Mouse (Mus musculus) adrenal gland, adult 8-10 months (tissue): ENCODE measurements at regions not wholly inside any gene's neighbourhood (a gene's known extent, or its start where the extent isn't known, plus 50 kb on each side); places are given as distances from the start of the nearest gene placed in this dataset.

Experiments
- DNase-seq: peaks from one replicate; pipeline ENCODE4 v3.0.0; 2022

- no peak for DNase-seq
Observed at GRCm38 (mm10) chrX:11926868-11927535, 233.2 kb downstream of the Bcor start.

GRCm38 (mm10) chrX:11929448-11929847 is 230.7 kb downstream of the Bcor start:
- no peak for DNase-seq

- no peak for DNase-seq
Observed at GRCm38 (mm10) chrX:11931432-11931831, 228.7 kb downstream of the Bcor start.

- DNase-seq: no peak
Observed at GRCm38 (mm10) chrX:11935337-11935736, 224.8 kb downstream of the Bcor start.

DNA sequence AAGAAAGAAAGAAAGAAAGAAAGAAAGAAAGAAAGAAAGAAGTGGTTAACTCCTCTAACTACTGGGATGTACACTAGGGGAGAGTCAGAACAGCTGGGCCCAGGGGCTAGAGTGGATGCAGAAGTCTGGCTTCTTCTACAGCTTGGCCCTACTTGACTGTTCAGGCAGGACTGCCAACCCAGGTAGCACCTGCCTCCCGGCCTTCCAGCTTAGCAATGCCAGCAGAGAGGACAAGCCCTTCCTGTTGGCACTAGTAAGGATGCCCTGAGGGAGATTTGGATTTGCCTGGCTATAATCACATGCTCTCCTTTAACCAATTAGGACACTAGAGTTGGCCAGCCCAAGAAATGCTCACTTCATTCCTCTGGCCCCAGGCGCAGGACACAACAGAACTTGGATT is 219.9 kb downstream of the Bcor start:
- no peak for DNase-seq

DNA sequence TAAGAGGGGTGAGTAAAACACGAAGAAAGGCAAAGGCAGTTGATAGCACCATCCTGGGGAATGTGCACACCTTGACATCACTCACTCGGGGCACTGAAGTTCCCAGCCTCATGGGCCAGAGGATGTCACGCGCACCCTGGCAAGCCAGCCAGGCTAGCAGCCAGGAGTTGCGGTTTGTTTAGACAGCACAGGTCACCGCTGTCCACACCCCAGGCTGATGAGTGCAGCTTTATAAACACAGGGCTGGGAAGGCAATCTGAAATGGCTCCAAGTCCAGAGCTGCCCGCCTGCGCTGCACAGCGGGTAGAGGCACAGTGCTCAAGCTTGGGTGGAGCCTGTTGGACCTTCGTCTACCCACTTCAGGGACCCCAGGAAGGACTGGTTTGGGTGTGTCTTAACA is 216.8 kb downstream of the Bcor start:
- no peak for DNase-seq

GRCm38 (mm10) chrX:11944574-11944973 is 215.6 kb downstream of the Bcor start:
- no peak for DNase-seq

DNA sequence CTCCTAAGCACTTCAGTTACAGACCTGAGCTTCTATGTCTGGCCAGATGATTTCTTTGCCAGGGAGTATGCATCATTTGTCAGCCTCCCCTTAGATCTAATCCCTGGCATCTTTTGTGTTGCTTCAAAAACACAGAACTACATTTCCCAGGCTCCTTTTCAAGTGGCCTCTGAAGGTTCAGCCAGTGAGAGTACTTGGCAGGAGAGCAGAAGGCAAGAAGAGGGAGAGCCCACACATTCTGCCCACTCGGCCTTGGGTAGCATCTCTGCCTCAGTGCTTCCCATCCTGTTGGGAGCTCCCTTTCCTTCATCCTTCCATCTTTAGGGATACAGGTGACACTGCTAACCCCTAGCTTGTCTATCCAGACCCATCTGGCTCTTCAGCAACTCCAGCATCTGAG is 214.9 kb downstream of the Bcor start:
- no peak for DNase-seq

DNA sequence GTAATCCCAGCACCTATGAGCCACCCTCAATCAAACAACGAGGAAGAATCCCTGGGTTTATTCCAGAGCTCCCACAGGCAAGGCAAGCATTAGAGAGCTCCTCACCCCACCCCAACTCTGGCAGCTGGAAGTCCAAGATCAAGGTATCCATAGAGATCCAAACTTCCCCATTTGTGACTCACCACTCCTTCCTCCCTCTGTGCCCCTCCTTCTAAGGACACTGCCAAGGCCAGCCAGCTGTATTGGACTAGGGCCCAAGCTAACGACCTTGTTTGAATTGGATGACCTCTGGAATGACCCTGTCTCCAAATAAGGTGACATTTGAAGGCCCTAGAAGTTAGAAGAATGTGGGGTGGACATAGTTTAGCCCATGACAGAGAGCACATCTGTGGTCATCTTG is 208.0 kb downstream of the Bcor start:
- DNase-seq: peak; percentile 81

- DNase-seq: no peak
Observed at GRCm38 (mm10) chrX:11956194-11956593, 204.0 kb downstream of the Bcor start.

GRCm38 (mm10) chrX:11957011-11957410 is 203.1 kb downstream of the Bcor start:
- no peak for DNase-seq

DNA sequence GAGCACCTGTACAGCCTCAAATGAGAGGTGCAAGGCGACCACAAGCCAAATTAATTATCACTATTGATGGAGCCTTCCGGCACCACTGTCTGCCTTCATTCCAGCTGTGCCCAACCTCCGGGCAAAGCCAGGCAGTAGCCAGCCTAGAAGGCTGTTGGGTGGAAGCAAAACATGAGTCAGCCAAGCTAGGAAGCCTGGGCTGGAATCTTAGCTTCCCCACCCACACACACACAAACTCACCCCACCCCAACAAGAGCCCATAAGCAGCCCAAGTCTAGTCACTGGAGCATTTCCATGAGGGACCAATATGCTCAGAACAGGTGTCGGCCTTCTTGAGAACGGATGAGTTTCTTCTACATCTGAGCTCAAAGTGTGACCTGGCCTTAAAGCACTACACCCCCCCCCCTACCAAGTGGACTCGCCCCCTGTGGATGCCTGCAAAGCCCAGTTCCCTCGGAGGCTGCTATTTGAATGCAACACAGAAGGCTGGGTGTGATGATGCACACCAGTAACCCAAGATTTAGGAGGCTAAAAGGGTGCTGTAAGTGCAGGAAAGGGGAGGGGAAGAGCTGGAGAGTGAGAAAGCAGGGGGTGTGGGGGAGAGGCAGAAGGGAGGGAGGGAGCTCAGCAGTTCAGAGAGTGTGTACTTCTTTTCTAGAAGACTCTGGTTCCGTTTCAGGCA is 200.1 kb downstream of the Bcor start:
- DNase-seq: no peak

- DNase-seq: no peak
Observed at GRCm38 (mm10) chrX:11961350-11961749, 198.8 kb downstream of the Bcor start.

DNA sequence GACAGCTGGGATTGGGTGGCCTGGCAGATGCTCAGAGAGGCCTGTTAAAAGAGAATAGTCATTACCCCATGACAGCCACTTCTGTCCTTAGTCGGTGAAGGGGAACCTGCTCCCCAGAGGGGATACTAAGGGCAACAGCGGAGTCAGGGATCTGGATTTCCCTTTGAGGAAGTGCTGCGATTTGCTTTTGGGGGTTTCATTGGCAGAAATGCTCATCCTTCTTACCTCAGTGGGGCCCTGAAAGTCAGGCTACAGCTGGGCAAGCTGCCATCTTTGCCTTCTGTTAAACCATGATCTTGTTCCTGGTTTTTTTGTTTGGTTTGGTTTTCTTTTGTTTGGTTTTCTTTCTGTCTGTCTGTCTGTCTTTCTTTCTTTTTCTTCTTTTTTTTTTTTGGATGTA is 195.7 kb downstream of the Bcor start:
- DNase-seq: no peak

DNA sequence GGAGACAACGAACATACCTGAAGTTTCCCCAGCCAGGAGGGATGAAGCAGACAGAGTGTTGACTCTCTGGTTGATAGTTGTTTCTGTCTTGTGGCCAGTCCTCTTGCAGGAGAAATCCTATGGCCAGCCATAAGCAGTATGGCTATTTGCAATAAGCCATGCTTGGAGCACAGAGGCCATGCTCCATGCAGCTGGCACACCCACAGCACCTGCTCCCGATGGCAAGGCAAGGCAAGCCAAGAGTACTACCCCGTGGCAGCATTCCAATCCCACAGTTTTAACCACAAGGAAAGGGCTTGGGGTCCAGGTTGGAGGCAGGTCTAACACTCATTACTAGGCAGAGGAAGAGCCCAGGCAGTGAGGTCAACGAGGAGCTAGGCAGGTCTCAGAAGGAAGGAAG is 181.5 kb downstream of the Bcor start:
- DNase-seq: no peak

GRCm38 (mm10) chrX:11983276-11983675 is 176.9 kb downstream of the Bcor start:
- no peak for DNase-seq
